ENCODE assay signal across 8 mouse cellular contexts in the genomic region with DNA sequence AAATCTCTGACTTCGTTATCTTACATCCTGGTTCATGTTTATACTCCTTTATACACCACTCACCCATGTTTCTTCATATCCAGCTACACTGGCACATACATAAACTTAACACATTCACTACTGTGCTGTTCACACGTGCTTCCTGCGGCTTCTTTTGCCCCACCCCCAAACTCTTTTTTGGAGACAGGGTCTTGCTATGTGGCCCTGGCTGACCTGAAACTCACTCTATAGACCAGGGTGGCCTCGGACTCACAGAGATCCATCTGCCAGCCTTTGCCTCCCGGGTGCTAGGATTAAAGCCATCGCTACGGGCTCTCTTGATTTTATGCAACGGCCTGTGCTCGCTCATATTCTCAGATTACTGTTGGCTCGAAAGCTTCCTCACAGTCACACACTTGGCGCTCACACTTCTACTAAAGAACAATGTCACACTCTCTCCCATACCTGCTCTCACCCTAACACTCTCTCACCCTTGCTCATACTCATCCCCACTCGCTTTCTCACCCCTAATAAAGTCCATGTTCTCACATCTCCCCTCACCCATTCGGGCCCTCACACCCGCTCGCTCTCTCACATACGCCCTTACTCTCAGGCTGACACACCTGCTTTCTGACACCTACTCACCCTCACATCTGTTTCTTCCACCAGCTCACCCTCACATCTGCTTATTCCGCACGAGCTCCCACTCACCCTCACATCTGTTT. TPM values are rescaled to one million over a fixed set of nuclear protein-coding genes. Genes with fewer than 3 reads are reported as not detected.
DNase-seq lines count a peak whose midpoint lies in the region; ATAC-seq and TF ChIP-seq lines count a peak whose summit lies in the region.

No protein-coding gene starts in this region.

- H3K4me2 ChIP-seq in liver, embryonic 16.5 days (ENCODE audit: low read depth, low read length): peak overlapping the region; percentile 95

- peak overlapping the region; percentile 92 for H3K4me3 ChIP-seq in gastrocnemius, adult 2 months
- H3K4me3 ChIP-seq in hindbrain, embryonic 10.5 days: peak overlapping the region; percentile 89
- peak overlapping the region; percentile 79 for H3K4me3 ChIP-seq in liver, embryonic 16.5 days (ENCODE audit: low read depth, low read length)

- ATAC-seq in liver, embryonic 16.5 days (ENCODE audit: low read depth): peak; percentile 20

- H3K9ac ChIP-seq in liver, embryonic 16.5 days (ENCODE audit: low read depth, low read length): peak overlapping the region; percentile 81

- H3K4me1 ChIP-seq in hindbrain, embryonic 10.5 days (replicated peaks): peaks cover 26% of the 10 kb centered on the region
- H3K4me1 ChIP-seq in liver, embryonic 16.5 days (ENCODE audit: control insufficient read depth, low read depth, low read length): peaks cover 25% of the 10 kb centered on the region

- no peaks in the 10 kb centered on the region for H3K36me3 ChIP-seq in hindbrain, embryonic 10.5 days
- H3K36me3 ChIP-seq in liver, embryonic 16.5 days (ENCODE audit: control insufficient read depth, insufficient read depth): no peaks in the 10 kb centered on the region

- WGBS in hindbrain, embryonic 10.5 days: 23% methylated on average over 18 of the region's 18 CpGs
- WGBS in liver, embryonic 16.5 days (ENCODE audit: insufficient replicate concordance): 5% methylated on average over 18 of the region's 18 CpGs

- DNase-seq in gastrocnemius, adult 2 months: peak; percentile 39
- no peak for DNase-seq in gastrocnemius, postnatal 14 days
- DNase-seq in thymus, postnatal 10 days (ENCODE audit: low spot score in 2 of 2): peak; percentile 5 to 11
- no peak for DNase-seq in thymus, postnatal 36 days
- no peak for DNase-seq in hindbrain, embryonic 10.5 days (ENCODE audit: low spot score)
- DNase-seq in yolk sac, embryonic 10.5 days (ENCODE audit: low spot score): peak; percentile 23
- DNase-seq in left cerebral cortex, postnatal 4 days: no peak

- no peaks in the 10 kb centered on the region for H3K27me3 ChIP-seq in hindbrain, embryonic 10.5 days (ENCODE audit: insufficient read depth, poor library complexity, severe bottlenecking)
- no peaks in the 10 kb centered on the region for H3K27me3 ChIP-seq in liver, embryonic 16.5 days (ENCODE audit: control insufficient read depth, insufficient read depth, low read depth, low read length)

- TF ChIP-seq CTCF in gastrocnemius, adult 2 months (IDR thresholded peaks at IDR 0.05): no peak

- no peaks in the 10 kb centered on the region for H3K9me3 ChIP-seq in hindbrain, embryonic 10.5 days
- H3K9me3 ChIP-seq in liver, embryonic 16.5 days (replicated peaks; ENCODE audit: control insufficient read depth, low read length): no peaks in the 10 kb centered on the region

- intact Hi-C loops in gastrocnemius, adult 2 months (cut with DNase I): loop anchor here (5.0 kb wide), 1 partner anchor 142 kb away; no protein-coding TSS in a partner anchor
- intact Hi-C loops in gastrocnemius, postnatal 14 days (cut with DNase I; ENCODE audit: low total_unique reads): no loop called here
- intact Hi-C loops in left cerebral cortex, postnatal 4 days (cut with DNase I): no loop called here

- peak overlapping the region; percentile 93 for H3K27ac ChIP-seq in gastrocnemius, adult 2 months
- peak overlapping the region; percentile 91 for H3K27ac ChIP-seq in hindbrain, embryonic 10.5 days
- H3K27ac ChIP-seq in liver, embryonic 16.5 days (ENCODE audit: low read length): peak overlapping the region; percentile 80

RNA-seq across cellular contexts. Expression of gene Chid1, which starts 0.7 kb away (rescaled TPM):
- total RNA-seq in gastrocnemius, adult 2 months (2021): 10 to 100 TPM; 11.5 to 21.6 TPM
- total RNA-seq in gastrocnemius, postnatal 14 days (2021): 10 to 100 TPM; 19.5 to 23.0 TPM
- 24.9 and 30.2 TPM in 2 replicates for polyA plus RNA-seq in hindbrain, embryonic 10.5 days (2016; fragmentation: Nextera tagmentation; extraction: Ambion mirVana)
- 25.3 and 26.6 TPM in 2 replicates for polyA plus RNA-seq in liver, embryonic 16.5 days (2015; fragmentation: Nextera tagmentation; extraction: Ambion mirVana)
- total RNA-seq in left cerebral cortex, postnatal 4 days (2021): 10 to 100 TPM; 48.7 to 55.4 TPM

RNA-seq across cellular contexts. Expression of gene Ap2a2, which starts 23.0 kb away (rescaled TPM):
- total RNA-seq in gastrocnemius, adult 2 months (2021): 10 to 100 TPM; 52.2 to 52.9 TPM
- total RNA-seq in gastrocnemius, postnatal 14 days (2021): 10 to 100 TPM; 37.2 to 41.6 TPM
- polyA plus RNA-seq in hindbrain, embryonic 10.5 days (2016; fragmentation: Nextera tagmentation; extraction: Ambion mirVana): 105 and 108 TPM in 2 replicates
- 66.7 and 70.7 TPM in 2 replicates for polyA plus RNA-seq in liver, embryonic 16.5 days (2015; fragmentation: Nextera tagmentation; extraction: Ambion mirVana)
- total RNA-seq in left cerebral cortex, postnatal 4 days (2021): 100 to 1,000 TPM; 216 to 228 TPM

Comparison
In these comparisons a context has a peak if more than half of its experiments do, and no peak if none do; other contexts are left out.
1. DNase-seq: peak in gastrocnemius, adult 2 months (single experiment), thymus, postnatal 10 days (2 of 2) and yolk sac, embryonic 10.5 days (single experiment); none in gastrocnemius, postnatal 14 days (single experiment), thymus, postnatal 36 days (0 of 2), hindbrain, embryonic 10.5 days (single experiment) and left cerebral cortex, postnatal 4 days (single experiment).
2. RNA of gene Ap2a2, which starts 23.0 kb away (total RNA-seq): 216 to 228 TPM in left cerebral cortex, postnatal 4 days; 52.2 to 52.9 TPM in gastrocnemius, adult 2 months and 37.2 to 41.6 TPM in gastrocnemius, postnatal 14 days; every median in the first group is over 4 times any median in the second.
3. Peak in every context shown above with its lines, with median percentiles within 50 percentile points of each other: H3K27ac ChIP-seq and H3K4me3 ChIP-seq.